Mouse (Mus musculus): ENCODE results near the gene Tbc1d8. TPM values are rescaled to one million over a fixed set of nuclear protein-coding genes. Genes with fewer than 3 reads are reported as not detected.

Tbc1d8 gene
- polyA plus RNA-seq, 1 experiment from 2014 or later: 3.0 TPM

DNA sequence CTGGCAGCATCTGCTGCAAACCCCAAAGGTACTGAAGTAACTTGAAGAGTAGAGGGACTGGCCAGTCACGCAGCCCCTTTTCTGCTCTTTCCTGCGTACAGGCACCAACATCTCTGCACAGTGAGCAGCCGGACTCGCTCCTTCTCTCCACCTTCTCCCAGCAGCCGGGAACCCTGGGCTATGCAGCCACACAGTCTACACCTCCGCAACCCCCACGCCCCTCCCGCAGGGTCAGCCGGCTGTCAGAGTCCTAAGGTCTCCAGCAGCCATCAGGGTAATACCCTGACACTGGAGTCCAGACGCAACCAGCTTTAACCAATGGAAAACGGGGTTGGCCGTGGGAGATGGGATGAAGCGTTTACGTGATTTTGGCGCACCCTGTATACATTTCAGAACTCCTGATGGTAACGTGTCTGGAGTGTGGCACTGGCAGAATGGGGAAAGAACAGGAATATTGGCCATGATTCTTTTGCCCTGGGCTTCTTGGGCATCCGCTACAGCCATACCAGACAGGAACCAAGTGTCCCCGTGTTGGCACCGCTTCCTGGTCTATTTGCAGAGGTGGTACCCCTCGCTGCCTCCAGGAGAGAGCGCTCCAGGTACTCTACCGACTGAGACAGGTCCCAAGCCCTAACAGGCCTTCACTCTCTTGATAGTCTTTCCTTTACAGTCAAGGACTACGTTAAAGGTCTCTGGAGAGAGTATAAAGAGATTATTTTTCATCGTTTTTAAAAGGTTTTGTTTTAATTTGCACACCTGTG, 116.6 kb downstream of the Tbc1d8 start:
- peak overlapping the region; percentile 26; the same call in 1 of the 2 replicates for H3K9ac ChIP-seq
- peaks cover 27% of the 10 kb centered on the region for H3K4me1 ChIP-seq (replicated peaks)
- H3K9me3 ChIP-seq (replicated peaks): no peaks in the 10 kb centered on the region
- ATAC-seq (ENCODE audit: low read depth) (peak; percentile 49; the same call in 1 of the 2 replicates), DNase-seq (no peak)
- peaks cover 11% of the 10 kb centered on the region; the same call in 1 of the 2 replicates for H3K27me3 ChIP-seq
- peak overlapping the region; percentile 51 for H3K4me2 ChIP-seq
- H3K4me3 ChIP-seq (replicated peaks): peak overlapping the region; percentile 12
- H3K36me3 ChIP-seq: no peaks in the 10 kb centered on the region
- peak overlapping the region; percentile 39; the same call in 1 of the 2 replicates for H3K27ac ChIP-seq
- WGBS (ENCODE audit: insufficient replicate concordance): 41% methylated on average over 24 of the region's 24 CpGs

DNA sequence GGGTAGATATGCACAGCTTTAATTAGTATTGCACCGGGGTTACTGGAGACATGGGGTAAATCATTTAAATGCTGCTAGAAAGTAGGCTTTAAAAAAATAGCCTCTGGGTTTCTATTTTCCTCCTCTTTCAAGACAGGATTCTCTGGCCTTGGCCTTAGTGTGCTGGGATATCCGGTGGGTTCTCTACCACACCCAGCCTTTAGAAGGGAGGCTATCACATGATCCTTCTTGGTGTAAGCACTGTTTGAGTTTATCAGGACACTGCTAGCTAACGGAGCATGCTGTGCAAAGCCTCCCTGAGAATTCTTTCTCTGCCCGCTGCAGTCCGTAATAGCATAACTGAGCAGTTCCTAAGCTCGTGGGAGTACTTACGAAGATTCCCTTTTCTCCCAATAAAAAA, 129.1 kb downstream of the Tbc1d8 start:
- no peaks in the 10 kb centered on the region for H3K4me1 ChIP-seq (replicated peaks)
- WGBS (ENCODE audit: insufficient replicate concordance): 63% methylated on average over 7 of the region's 7 CpGs
- no peaks in the 10 kb centered on the region for H3K36me3 ChIP-seq
- no peaks in the 10 kb centered on the region for H3K9me3 ChIP-seq (replicated peaks)
- no peak overlapping the region for H3K27ac ChIP-seq
- ATAC-seq (ENCODE audit: low read depth): no peak
- DNase-seq: no peak
- H3K4me2 ChIP-seq: no peak overlapping the region
- H3K9ac ChIP-seq: no peak overlapping the region
- peaks cover 7% of the 10 kb centered on the region; the same call in 1 of the 2 replicates for H3K27me3 ChIP-seq
- H3K4me3 ChIP-seq (replicated peaks): no peak overlapping the region

DNA sequence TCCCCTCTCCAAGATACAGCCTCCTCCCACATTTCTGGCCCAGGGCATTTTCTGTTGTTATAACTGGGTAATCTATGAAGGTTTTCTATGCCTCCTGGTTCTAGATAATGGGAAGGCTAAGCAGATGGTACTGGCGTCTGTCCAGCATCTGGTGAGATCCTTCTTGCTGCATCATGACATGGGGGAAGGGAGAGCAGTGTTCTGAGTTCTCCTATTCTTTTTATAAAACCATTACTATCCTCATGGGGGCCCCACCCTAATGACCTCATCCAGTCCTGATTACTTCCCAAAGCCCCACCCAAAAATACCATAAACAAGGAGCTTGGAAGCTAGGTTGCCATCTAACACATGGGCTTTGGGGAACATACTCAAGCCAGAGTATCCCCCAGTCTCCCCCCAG, 129.6 kb downstream of the Tbc1d8 start:
- Histone ChIP-seq H3K4me1 (replicated peaks) (no peaks in the 10 kb centered on the region), H3K36me3 (no peaks in the 10 kb centered on the region), H3K4me3 (replicated peaks) (no peak overlapping the region), H3K27ac (no peak overlapping the region), H3K27me3 (peaks cover 7% of the 10 kb centered on the region; the same call in 1 of the 2 replicates), H3K9ac (no peak overlapping the region), H3K4me2 (no peak overlapping the region), H3K9me3 (replicated peaks) (no peaks in the 10 kb centered on the region)
- 36% methylated on average over 1 of the region's 1 CpGs for WGBS (ENCODE audit: insufficient replicate concordance)
- no peak for ATAC-seq (ENCODE audit: low read depth)
- DNase-seq: no peak

DNA sequence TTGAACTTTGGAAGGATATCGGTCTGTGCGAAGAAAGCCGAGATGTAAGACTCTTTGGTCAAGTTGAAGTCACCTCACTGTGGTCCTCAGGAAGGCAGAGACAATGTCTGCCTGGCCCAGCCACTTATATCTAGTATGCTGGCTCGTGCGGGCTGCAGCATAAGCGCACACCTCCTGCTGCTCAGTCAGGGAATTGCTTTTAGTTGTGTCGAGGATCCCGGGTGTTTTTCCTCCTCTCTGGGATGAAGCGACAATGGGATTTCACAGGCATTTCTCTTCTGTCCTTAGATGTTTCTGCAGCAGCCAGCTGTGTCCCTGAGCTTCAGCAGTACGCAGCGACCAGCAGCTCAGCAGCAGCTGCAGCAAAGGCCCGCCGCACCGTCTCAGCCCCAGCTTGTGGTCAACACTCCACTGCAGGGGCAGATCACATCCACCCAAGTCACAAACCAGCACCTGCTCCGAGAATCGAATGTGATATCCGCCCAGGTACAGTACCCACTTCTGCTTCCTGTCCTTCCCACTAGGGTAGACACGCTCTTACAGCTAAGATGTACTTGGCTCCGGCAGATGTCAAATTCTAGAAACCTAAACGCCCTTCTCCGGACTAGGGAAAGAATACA, 133.5 kb downstream of the Tbc1d8 start:
- 51% methylated on average over 21 of the region's 21 CpGs for WGBS (ENCODE audit: insufficient replicate concordance)
- no peak for ATAC-seq (ENCODE audit: low read depth)
- no peak overlapping the region for H3K4me2 ChIP-seq

DNA sequence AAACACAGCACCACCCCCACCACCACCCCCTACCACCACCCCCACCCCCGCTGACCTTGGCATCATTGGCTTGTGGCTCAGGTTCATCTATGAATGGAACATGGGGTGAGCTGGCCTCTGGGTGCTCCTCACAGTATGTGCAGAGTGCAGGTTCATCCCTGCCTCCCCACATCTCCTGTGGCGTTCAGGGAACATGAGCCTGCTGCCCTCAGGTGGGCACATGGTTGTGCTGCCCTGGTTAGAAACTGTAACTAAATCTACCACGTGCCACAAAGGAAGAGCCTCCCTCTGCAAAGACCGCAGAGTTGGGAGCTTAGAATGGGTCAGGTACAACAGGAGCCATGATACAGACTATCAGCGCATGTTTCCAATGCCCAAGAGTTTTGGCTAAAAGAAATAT, 135.3 kb downstream of the Tbc1d8 start:
- H3K4me3 ChIP-seq (replicated peaks): no peak overlapping the region
- peaks cover 10% of the 10 kb centered on the region; the same call in 1 of the 2 replicates for H3K27me3 ChIP-seq
- H3K27ac ChIP-seq: no peak overlapping the region
- H3K36me3 ChIP-seq: no peaks in the 10 kb centered on the region
- H3K9ac ChIP-seq: no peak overlapping the region
- WGBS (ENCODE audit: insufficient replicate concordance): 63% methylated on average over 5 of the region's 5 CpGs
- H3K4me1 ChIP-seq (replicated peaks): no peaks in the 10 kb centered on the region
- no peak overlapping the region for H3K4me2 ChIP-seq
- ATAC-seq (ENCODE audit: low read depth): no peak
- DNase-seq: no peak
- H3K9me3 ChIP-seq (replicated peaks): no peaks in the 10 kb centered on the region

More for the DNA sequence above, 133.5 kb downstream of the Tbc1d8 start:
- DNase-seq: no peak
- Histone ChIP-seq H3K27me3 (peaks cover 7% of the 10 kb centered on the region; the same call in 1 of the 2 replicates), H3K4me1 (replicated peaks) (no peaks in the 10 kb centered on the region), H3K36me3 (no peaks in the 10 kb centered on the region), H3K9me3 (replicated peaks) (no peaks in the 10 kb centered on the region), H3K4me3 (replicated peaks) (no peak overlapping the region), H3K27ac (no peak overlapping the region), H3K9ac (no peak overlapping the region)

DNA sequence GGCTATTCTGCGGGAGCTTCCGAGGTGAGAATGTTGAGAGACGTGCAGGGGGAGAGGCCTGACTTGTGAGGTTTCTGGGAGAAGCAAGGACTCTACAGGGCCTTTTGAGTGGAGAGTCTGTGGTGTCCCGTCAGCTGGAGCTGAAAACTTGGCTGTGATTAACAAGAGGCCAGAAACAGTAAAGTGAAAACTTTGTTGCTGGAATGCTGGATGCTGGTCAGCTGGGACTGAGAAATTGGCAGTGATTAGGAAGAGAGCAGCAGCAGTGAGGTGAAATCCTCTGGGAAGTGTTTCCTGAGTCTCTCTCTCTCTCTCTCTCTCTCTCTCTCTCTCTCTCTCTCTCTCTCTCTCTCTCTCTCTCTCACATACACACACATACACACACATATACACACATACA, 136.7 kb downstream of the Tbc1d8 start:
- Histone ChIP-seq H3K9me3 (replicated peaks) (no peaks in the 10 kb centered on the region), H3K36me3 (no peaks in the 10 kb centered on the region), H3K4me1 (replicated peaks) (no peaks in the 10 kb centered on the region), H3K4me3 (replicated peaks) (no peak overlapping the region), H3K27me3 (peaks cover 11% of the 10 kb centered on the region), H3K4me2 (no peak overlapping the region), H3K9ac (no peak overlapping the region), H3K27ac (no peak overlapping the region)
- 70% methylated on average over 4 of the region's 4 CpGs for WGBS (ENCODE audit: insufficient replicate concordance)
- DNase-seq (no peak), ATAC-seq (ENCODE audit: low read depth) (no peak)

DNA sequence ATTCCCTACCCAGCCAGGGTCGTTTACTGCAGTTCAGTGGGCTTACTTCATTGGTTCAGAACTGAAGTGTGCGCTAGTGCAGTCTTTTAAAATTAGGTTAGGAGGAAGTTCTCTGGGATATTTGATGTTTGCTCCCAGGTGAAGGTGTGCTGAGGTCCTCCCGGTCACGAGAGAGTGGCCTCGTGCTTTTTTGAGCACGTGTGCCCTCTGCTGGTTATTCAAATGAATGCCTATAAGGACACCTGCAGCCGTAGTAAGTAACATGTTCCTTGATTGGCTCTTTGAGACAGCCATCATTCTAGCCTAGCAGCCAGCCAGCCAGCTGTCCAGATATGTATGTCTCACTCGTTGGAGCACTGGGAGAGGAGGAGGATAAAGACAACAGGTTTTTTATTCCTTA, 137.9 kb downstream of the Tbc1d8 start:
- no peaks in the 10 kb centered on the region for H3K36me3 ChIP-seq
- no peak overlapping the region for H3K9ac ChIP-seq
- no peak for DNase-seq
- WGBS (ENCODE audit: insufficient replicate concordance): 19% methylated on average over 8 of the region's 8 CpGs
- ATAC-seq (ENCODE audit: low read depth): no peak
- no peak overlapping the region for H3K4me3 ChIP-seq (replicated peaks)
- peaks cover 22% of the 10 kb centered on the region for H3K27me3 ChIP-seq
- H3K4me2 ChIP-seq: no peak overlapping the region
- H3K4me1 ChIP-seq (replicated peaks): no peaks in the 10 kb centered on the region
- no peaks in the 10 kb centered on the region for H3K9me3 ChIP-seq (replicated peaks)
- no peak overlapping the region for H3K27ac ChIP-seq

DNA sequence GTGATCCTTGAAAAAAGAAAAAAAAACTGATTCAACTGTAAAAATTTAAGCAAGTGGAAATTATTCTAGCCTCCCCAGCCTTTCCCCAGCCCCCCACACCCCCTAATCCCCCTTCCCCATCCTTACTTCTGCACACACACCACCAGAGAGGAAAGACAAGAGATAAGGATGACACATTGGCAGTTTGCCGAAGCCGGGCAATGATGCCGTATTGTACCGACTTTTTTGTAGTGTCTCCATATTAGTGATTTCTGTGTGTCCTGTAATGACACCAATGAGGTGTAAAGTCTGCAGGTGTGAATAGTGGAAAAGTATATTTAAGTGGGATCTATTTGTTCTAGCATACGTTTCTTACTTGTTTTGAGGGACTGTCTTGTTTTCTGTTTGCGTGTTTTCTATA, 138.4 kb downstream of the Tbc1d8 start:
- Histone ChIP-seq H3K4me3 (replicated peaks) (no peak overlapping the region), H3K27me3 (peaks cover 25% of the 10 kb centered on the region), H3K9me3 (replicated peaks) (no peaks in the 10 kb centered on the region), H3K27ac (no peak overlapping the region), H3K9ac (no peak overlapping the region), H3K4me2 (no peak overlapping the region), H3K4me1 (replicated peaks) (no peaks in the 10 kb centered on the region), H3K36me3 (no peaks in the 10 kb centered on the region)
- ATAC-seq (ENCODE audit: low read depth): no peak
- WGBS (ENCODE audit: insufficient replicate concordance): 43% methylated on average over 6 of the region's 6 CpGs
- DNase-seq: no peak

DNA sequence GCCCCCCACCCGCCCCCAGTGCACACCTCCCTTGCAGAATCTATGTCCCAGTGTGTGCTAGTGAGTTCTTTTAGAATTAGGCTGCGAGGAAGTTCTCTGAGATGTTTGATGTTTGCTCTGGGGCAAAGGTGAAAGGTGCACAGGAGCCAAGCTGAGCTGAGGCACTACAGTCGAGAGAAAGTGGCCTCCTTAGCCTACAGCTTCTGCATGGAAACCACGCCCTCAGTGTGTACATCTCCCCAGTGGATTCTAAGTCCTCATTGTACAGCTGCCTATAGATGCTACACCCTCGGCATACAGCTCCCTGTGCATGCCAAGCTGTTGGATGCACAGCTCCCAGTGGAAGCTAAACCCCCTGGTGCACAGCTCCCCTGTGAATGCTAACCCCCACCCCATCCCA, 139.1 kb downstream of the Tbc1d8 start:
- DNase-seq (no peak), ATAC-seq (ENCODE audit: low read depth) (no peak)
- no peaks in the 10 kb centered on the region for H3K4me1 ChIP-seq (replicated peaks)
- H3K4me3 ChIP-seq (replicated peaks): no peak overlapping the region
- no peaks in the 10 kb centered on the region for H3K36me3 ChIP-seq
- peaks cover 25% of the 10 kb centered on the region; the same call in 1 of the 2 replicates for H3K27me3 ChIP-seq
- no peak overlapping the region for H3K27ac ChIP-seq
- 37% methylated on average over 5 of the region's 5 CpGs for WGBS (ENCODE audit: insufficient replicate concordance)
- no peak overlapping the region for H3K9ac ChIP-seq
- no peak overlapping the region for H3K4me2 ChIP-seq
- H3K9me3 ChIP-seq (replicated peaks): no peaks in the 10 kb centered on the region

DNA sequence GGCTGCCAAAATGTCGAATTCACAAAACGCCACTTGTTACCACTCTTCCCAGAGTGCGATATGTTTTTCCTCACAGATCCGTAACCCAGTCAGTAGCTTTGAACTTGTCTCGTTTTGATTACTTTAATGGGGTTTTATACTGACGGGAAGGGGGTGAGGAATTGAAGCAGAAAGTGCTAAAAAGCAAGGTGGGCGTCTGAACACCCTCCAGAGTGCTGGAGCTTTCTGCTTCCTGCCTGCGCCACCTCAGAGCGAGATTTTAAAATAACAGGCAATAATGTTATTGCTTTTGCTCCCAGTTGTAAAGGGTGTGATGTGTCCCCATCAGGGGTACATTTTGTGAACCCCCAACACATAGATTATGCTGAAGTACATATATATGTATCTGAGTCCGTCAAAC, 139.7 kb downstream of the Tbc1d8 start:
- no peak overlapping the region for H3K4me3 ChIP-seq (replicated peaks)
- ATAC-seq (ENCODE audit: low read depth): no peak
- H3K9ac ChIP-seq: no peak overlapping the region
- H3K4me1 ChIP-seq (replicated peaks): no peaks in the 10 kb centered on the region
- H3K27ac ChIP-seq: no peak overlapping the region
- H3K4me2 ChIP-seq: no peak overlapping the region
- peaks cover 25% of the 10 kb centered on the region; the same call in 1 of the 2 replicates for H3K27me3 ChIP-seq
- no peak for DNase-seq
- WGBS (ENCODE audit: insufficient replicate concordance): 60% methylated on average over 10 of the region's 10 CpGs
- no peaks in the 10 kb centered on the region for H3K9me3 ChIP-seq (replicated peaks)
- H3K36me3 ChIP-seq: no peaks in the 10 kb centered on the region

DNA sequence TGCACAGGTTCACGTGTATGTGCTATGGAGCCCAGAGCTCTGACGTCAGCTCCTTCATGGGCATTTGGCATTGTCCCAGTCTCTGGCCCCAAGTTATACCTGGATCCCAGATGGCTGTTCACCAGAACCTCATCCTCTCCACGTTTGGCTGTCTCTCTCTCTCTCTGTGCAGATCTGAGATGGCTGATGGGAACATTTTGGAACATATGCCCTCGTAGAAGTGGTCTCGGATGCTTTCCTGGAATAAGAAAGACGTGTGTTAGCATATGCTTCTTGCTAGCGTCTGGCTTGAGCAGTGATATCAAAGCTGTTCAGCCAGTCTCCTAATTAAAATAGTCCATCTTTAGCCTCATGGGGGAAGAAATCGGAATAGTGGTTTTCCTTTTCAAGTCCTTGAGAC, 141.8 kb downstream of the Tbc1d8 start:
- Histone ChIP-seq H3K27ac (no peak overlapping the region), H3K9me3 (replicated peaks) (no peaks in the 10 kb centered on the region), H3K4me3 (replicated peaks) (no peak overlapping the region), H3K27me3 (peaks cover 25% of the 10 kb centered on the region; the same call in 1 of the 2 replicates), H3K9ac (no peak overlapping the region), H3K36me3 (no peaks in the 10 kb centered on the region), H3K4me2 (no peak overlapping the region), H3K4me1 (replicated peaks) (no peaks in the 10 kb centered on the region)
- WGBS (ENCODE audit: insufficient replicate concordance): 68% methylated on average over 8 of the region's 8 CpGs
- no peak for DNase-seq
- no peak for ATAC-seq (ENCODE audit: low read depth)

Measured in liver, embryonic 13.5 days (tissue).